Mouse (Mus musculus) brain, embryonic 18.5 days (tissue): ENCODE measurements at regions not wholly inside any gene's neighbourhood (a gene's known extent, or its start where the extent isn't known, plus 50 kb on each side); places are given as distances from the start of the nearest gene placed in this dataset.
"Not testable (repeated sequence)": the region's sequence is repeated elsewhere in the genome, so short reads cannot be mapped to it uniquely, and the experiment has no call there.

Source experiments
- DNase-seq: peaks from one replicate; pipeline ENCODE4 v3.0.0-alpha.2; 2012; ENCODE audit warnings: low read depth, low spot score

DNA sequence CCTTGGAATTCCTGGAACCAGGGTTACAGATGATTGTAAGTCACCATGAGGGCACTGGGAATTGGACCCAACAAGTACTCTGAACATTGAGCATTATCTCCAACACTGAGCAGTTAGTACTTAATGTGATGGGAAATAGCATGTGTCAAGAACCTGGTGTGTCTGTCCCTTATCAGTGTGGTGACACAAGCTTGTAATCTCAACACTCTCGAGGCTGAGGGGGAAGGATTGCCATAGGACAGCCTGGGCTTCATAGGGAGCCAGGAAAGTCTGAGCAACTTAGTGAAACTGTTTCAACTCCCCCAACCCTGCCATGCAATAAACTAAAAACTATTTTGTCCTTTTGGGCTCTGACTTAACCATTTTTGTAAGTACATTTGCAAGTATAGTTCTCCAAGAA lies 100.0 kb downstream of the Wdr20rt start:
- DNase-seq = no peak

DNA sequence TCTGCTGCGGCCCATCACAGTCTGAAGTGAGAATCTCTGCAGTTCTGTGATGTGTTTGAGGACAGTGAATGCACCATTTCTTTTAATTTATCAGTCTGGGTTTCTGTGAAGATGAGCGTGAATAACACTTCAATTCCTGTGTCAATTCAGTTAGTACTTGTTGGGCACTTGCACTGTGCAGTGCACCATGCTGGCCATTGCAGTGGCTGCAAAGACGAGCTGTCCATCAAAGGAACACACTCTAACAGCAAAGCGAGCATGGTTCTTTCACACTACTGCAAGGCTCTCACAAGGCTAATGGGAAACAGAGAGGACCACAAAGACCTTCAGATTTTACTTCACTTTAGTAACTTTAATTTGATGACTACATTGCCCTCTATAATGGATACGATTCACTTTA lies 103.2 kb downstream of the Wdr20rt start:
- DNase-seq = no peak

DNA sequence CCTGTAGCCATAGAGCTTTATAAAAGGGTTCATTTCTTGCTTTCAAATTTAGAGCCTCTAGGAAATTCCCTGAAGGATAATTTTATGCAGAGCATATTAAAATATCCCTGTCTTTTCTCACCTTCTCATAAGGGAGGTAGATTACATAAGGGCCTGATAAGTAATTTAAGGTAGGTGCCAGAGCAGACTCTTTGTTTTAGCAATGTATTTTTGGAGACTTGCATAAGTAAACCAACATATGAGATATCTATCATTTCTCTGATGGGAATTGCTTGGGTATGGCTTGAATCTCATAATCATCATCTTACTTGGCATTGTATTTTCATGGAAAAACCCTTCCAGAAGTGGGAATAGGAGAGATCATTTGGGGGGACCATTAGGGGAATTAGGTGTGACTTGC lies 104.4 kb downstream of the Wdr20rt start:
- no peak for DNase-seq

DNA sequence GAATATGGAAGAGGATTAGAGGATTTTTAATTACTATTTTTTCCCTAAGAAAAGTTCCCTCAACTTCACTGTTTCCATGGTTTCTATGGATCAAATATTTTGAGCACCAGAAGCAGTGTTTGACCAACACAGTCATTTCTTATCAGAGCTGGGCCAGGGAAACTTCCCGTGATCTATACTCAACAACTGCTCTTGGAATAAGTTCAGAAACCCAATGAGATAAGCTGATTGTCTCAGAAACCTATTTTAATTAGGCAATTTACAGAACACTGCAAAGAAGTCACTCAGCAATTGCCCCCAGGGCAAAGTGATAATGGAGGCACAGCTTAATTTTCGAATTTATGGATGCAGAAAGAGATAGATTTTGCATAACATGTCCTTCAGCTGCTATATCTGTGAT lies 114.7 kb downstream of the Wdr20rt start:
- no peak for DNase-seq

DNA sequence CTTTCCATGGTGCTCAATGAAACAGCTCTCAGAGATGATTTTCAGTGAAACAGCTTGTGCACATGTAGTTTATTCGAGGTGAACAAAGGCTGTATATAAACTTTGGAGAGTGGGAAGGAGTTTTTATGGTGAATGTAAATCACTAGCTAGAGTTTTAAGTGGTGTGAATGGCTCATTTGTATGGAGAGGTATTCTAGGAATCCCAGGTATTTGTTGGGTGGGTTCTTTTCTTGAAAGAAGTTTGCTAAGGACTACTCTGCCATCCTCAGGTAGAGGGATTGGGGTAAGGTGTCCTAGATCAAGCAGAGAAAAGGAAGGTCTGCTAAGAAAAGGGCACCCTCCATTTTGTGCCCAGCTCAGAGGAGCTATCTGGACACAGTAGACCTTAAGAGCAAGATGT lies 121.9 kb downstream of the Wdr20rt start:
- DNase-seq = no peak

DNA sequence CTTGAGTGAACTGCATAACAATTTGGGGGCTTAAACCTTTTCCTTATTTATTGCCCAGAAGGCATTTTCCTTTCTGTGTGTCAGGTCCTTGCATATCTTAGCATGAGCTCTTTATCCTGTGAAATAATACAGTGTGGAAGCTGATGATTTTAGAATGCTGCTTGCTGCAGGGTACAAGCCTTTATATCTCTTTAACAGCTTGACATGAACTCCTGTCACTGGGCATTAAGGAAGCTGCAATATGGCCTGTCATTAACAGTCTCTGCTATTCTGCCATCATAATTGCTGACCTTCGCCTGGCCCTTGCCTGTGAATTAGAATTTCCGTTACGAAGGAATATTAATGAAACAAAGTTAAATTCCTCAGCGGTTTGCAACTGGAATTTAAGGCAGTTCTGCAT lies 124.2 kb downstream of the Wdr20rt start:
- DNase-seq = no peak

DNA sequence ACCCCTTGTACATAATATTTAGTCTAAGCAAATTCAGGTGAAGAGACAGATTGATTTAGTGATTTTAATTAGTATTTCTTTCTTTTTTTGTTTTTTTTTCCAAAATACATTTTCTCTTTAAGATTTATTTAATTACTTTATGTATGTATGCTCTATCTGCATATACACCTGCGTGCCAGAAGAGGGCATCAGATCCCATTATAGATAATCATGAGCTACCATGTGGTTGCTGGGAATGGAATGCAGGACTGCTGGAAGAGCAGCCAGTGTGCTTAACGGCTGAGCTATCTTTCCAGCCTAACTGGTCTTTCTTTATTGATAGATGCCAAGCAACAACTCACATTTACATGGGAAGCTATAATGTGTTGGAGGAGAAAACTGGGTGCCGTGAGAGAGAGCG lies 138.9 kb downstream of the Wdr20rt start:
- no peak for DNase-seq

DNA sequence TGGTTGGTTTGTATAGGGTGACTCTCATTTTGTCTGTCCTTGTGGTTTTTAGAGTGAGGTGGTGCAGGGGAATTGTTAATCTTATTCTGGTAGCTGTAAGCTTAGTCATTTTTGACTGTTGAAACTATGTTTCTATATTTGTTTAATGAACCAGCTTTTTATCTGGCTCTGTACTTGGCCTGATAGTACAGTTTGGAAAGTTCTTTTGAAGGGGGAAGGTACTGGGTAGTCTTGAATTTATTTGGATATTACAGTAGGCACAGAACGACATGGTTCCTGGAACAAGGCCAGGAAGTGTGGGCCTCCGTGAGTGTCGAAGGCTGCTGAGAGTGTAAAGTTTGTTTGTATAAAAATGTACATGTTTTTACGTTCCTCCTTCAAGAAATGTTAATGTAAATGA lies 142.0 kb downstream of the Wdr20rt start:
- DNase-seq = no peak

DNA sequence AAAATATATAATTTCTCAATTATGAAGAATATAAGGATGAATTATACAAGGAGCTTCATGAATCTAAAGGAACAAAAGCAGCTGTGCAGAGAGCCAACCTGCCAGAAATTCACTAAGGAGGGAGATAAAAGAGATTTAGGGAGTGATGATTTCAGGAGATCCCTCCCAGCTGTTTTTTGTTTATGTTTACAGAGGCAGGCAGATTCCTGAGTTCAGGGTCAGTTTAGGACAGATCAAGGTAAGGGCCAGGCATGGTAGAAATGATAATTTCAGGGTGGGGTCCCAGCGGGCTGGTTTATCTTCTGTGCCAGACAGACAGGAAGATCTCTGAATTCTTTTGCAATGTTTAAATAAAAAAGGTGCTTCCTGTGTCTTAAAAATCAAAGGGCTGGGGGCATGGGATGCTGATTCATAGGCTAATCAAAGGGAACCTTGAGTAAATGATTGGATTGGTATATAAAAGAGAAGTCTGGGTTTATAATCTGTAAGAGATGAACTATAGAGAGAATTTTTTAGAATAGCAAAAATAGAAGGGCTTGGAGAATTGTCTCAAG lies 142.6 kb downstream of the Wdr20rt start:
- DNase-seq = no peak

DNA sequence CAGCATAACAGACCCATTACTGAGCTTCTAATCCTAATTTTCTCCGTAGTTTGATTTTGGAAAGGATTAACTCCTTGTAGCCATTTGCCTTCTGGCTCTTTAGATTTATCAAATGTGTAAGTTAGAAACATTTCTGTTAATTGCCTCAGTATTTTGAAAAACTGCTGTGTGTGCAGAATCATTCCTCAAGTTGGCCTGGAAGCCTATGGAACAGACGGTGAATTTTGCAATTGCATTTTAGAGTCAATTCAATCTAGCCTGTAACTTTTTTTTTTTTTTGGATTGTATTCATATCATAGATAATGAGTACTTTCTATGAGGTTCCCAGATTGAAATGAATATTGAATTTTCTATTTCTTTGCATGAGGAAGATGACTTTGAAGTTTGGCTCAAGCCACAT lies 146.3 kb downstream of the Wdr20rt start:
- DNase-seq = peak; percentile 63

DNA sequence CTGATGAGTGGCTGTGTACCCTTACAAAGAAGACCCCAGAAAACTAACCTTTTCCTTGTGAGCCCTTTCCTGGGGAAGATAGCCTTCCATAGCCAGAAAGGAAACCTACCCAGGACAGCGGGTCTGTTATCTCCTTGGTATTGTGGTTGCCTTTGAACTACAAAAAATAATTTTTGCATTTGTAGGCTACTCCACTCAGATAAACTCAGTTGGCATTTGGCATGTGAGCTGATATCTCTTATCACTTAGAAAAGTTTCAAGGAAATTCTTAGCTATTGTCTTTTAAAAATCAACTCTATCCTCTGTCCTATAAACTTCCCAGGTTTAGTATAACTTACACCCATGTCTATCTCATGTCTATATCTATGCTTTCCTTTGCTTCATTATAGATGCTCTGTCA lies 154.0 kb downstream of the Wdr20rt start:
- DNase-seq = no peak

DNA sequence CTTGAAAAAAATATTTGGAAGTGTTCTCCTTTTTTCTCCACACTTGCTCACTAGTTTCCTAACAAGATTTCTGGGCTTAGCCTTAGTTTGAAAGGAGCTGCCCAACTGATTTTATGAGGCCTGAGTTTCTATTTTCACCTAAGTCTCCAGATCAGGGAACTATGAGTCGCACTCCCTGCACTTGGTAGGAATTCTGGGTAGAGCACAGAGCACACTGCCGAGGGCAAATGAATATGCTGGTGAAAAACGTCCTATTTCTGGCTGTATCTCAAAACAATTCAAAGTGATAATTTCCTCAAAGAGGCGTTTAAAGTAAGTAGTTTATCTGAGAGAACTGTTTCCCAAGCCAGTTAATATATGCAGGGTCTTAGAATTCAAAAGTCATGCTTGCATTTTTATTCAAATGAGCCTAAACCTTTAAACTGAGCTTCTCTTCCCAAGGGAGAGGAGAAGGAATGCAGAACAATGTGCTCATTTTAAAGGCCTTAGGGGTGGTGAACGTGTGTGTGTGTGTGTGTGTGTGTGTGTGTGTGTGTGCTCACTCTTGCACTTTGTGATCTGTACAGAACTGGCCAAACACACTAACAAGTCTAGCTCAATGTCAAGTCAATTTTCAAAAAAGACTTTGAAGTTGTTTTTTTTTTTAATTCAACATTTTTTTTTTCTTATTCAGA lies 156.9 kb downstream of the Wdr20rt start:
- no peak for DNase-seq

DNA sequence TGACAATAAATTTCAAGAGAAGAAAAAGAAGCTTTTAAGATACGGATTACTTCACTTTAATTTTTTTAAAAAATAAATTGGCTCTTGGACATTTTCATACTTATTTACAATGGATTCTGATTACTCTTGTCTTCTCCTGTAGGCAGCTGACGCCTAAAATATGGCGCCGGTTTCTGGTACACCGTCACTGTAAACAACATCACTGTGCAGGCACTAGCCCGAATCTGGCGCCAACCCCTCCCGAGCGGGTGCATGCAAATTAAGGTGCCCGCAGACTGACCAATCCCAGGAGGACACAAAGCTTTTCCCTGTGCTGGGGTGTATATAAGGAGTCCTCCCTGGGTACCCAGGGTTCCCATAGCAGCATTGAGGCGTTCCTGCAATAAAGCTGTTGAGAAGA lies 157.5 kb downstream of the Wdr20rt start:
- not testable (repeated sequence) for DNase-seq

DNA sequence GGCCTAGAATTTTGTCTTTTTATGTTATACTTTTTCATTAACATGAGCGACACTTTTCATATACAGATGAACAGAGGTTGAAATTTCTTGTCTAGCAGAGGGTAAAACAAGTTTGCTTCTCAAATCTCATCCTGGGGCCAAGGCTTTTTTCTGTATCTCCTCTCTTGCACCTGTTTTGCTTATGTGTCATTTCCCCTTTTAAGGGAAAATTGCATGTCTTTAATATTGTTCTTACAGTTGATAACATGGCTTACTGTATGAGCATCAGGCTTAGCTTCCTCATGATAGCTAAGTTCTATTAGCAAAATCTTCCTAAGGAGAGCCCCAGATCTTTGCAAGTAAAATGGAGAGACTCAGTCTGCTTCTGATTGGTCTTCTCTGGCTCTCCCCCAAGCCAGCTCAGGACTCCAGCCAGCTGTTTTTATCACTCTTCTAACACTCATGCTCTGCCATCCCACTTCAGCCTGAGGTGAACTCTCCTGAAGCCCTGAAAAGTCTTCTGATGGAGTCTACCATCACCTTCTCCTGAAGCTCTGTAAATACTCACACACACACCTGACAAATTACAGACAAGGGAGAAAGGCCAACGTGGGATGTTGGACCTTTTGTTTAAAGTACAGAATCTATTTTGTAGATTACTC lies 160.8 kb downstream of the Wdr20rt start:
- DNase-seq = no peak

DNA sequence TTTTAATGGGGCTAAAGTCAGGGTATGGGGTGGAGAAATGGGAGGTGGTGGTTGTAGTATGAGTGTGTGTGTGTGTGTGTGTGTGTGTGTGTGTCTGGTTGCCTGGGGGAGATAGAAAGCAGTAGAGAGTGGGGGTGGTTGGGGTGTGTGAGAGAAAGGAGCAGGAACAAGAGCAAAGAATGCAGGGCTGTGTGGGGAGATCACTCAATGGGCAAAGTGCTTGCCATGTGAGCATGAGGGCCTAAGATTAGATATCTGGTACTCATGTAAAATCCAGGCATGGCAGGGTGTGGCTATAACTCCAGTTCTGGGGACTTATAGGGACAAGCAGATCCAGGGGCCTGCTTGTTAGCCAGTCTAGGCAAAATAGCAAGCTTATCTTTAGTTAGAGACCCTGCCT lies 161.7 kb downstream of the Wdr20rt start:
- no peak for DNase-seq

DNA sequence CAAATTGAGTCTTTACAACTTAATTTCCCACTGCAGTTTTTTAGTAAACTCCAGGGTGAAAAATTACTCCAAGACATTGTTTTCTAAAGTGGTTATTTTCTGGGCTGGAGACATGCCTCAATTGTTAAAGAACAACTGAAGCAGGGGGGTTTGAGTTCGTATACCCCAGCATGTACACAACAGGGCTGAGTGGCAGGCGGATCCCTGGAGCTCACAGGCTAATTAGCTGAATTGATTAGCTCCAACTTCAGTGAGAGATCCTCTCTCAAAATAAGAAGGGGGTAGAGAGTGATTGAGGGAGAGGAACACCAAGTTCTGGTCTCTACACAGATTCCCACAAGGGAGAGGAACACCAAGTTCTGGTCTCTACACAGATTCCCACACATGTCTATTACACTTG lies 164.2 kb downstream of the Wdr20rt start:
- no peak for DNase-seq

DNA sequence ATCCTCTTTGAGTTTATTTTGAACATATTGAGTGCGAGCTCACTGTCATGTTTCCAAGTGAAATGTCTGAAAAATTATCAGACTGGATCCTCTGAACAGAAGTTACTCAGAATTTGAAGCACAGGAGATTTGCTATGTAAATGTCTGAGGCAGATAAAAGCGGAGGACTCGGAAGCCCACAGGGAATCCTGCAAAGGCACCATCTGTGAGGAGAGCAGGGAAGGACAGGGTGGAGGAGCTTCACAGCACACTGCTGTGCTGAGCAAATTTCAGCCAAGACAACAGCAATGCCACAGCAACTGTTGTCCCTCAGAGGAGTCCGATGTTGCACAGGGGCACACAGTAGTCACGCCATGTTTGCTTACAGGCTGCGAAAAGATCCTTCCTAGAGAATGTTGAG lies 165.0 kb downstream of the Wdr20rt start:
- DNase-seq = no peak

DNA sequence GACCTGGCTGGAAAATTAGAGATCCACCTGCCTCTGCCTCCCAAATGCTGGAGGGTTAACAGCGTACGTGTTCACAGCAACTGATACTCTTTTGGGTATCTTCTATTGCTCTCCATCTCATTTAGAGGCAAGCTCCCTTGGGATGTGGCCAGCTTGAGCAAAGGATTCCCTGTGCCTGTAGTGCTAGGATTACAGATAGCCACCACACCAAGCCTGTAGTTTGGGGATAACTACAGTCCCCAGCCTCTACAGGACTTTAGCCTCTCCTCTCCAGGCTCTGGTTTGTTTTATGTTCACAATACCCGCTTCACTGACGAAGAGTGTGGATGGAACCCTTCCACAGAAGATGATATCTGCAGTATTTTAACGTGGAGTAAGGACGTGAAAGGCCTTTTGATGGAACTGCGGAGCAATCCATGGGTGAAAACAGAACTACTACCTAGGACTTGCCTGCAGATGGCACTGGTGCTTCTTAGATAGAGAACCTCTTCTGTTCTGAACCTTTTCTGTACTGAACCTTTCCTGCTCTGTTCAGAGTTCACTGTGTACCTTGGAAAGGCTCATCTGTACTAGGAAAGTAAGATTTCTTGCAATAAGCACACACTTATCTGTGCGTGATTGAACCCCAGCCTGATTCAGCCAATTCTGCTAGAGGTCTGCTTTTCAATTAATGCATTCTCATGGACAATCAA lies 176.6 kb downstream of the Wdr20rt start:
- DNase-seq = peak; percentile 66

DNA sequence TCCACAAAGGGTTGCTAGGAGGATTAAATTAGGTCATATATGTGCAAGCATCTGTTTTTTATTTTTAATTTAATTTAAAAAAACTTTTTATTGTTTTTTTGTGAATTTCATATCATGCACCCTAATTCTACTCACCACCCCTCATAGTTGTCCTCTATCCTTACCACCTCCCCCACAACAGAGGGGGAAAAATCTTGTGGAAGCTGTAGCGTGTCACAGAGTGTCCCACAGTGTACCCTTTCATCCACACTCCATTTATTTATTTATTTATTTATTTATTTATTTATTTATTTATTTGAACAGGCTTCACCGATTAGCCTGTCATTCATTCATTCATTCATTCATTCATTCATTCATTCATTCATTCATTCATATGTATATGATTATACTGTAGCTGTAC lies 177.8 kb downstream of the Wdr20rt start:
- no peak for DNase-seq

DNA sequence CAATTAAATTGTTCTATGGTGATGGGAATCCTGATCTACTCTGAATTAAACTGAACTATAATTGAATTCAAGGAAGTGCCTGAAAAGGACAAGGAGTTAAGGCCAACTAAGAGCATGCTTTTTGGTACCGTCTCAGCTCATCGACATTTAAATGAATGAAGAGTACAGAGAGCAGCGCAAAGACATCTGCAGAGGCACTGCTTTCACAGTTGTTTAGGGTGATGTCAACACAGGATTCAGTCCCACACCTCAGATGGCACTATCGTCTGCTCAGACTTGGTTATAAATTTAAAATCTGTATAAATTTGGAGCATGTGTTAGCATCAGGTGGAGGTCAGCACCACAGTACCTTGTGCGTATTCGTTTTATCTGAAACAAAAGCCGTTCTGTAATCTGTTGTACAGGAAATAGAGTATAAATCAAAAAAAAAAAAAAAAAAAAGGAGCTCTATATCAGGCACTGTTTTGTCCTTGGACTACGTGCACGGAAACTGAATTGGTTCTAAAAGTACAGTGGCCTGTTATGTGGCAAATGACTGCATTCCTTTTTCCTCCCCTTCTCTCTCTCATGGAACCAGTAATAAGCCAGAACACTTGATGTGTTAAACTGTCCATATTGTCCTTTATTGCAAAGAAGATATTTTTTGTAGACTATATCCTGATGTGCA lies 187.8 kb downstream of the Wdr20rt start:
- DNase-seq = no peak

DNA sequence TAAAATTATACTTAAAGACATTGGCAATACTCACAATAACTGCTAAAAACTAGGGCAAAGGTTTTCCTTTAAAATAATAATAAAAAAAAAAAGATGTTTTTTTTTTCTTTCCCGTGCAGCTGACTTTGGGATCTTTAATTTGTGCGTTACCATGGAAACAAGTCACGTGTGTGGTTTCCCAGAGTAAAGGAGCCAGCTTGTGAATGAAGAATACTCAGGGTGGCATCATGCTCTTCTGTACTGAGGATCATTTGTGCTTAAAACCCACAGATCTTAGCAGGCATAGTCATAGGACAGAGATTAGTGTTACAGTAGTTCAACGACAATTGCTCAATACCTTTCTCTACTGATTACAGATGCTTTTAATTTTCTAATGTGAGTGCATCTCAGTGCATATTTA lies 189.1 kb downstream of the Wdr20rt start:
- peak; percentile 67 for DNase-seq

DNA sequence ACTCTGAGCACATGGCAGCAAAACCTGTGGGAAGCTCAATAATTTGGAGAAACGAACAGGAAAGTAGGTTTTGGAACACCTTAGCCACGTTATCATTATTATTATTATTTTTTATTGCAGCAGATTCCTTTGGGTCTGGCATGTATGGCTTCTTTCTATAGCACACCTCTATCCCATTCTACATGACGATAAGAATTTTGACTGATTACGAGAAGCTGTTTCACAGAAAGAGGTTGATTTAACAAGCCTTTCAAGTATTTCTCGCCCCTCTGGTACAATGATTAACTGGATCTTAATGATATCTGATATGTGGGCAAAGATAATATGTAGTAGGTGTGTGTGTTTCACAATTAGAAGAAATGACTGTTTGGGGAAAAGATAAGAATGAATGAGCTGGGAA lies 191.6 kb downstream of the Wdr20rt start:
- no peak for DNase-seq
